Mouse (Mus musculus) embryonic facial prominence, embryonic 14.5 days (tissue): ENCODE measurements at regions not wholly inside any gene's neighbourhood (a gene's known extent, or its start where the extent isn't known, plus 50 kb on each side); places are given as distances from the start of the nearest gene placed in this dataset.
A peak's percentile ranks its signal among the peaks of the same experiment; 100 is the strongest.

ENCODE experiments used
- ATAC-seq: fragments of 200-750 bp; cut with Nextera tagmentation; 2 replicates; pipeline ENCODE4 v1.8.0; 2017; ENCODE audit warnings: low read depth, moderate number of reproducible peaks, moderate TSS enrichment
- DNase-seq: peaks from one replicate; pipeline ENCODE4 v3.0.0-alpha.2; 2015; ENCODE audit warnings: low spot score
- H3K27ac ChIP-seq: fragments of 300-500 bp; sonication (generic); replicated peaks from 2 replicates; pipeline ENCODE4 v1.5.1; 2014; ENCODE audit warnings: low read depth, mild to moderate bottlenecking, low read length, moderate library complexity
- H3K27me3 ChIP-seq: fragments of 300-500 bp; sonication (generic); replicated peaks from 2 replicates; pipeline ENCODE4 v1.6.1; 2014; ENCODE audit warnings: low read length; ENCODE audit not compliant: control insufficient read depth, insufficient read depth
- H3K36me3 ChIP-seq: fragments of 300-500 bp; sonication (generic); 2 replicates; pipeline ENCODE4 v1.6.1; 2014; ENCODE audit warnings: low read length, mixed read lengths; ENCODE audit not compliant: control insufficient read depth, insufficient read depth
- H3K4me1 ChIP-seq: fragments of 300-500 bp; sonication (generic); 2 replicates; pipeline ENCODE4 v1.6.1; 2014; ENCODE audit warnings: antibody characterized with exemption, low read length; ENCODE audit not compliant: control insufficient read depth, insufficient read depth
- H3K4me2 ChIP-seq: fragments of 300-500 bp; sonication (generic); 2 replicates; pipeline ENCODE4 v1.6.1; 2014; ENCODE audit warnings: low read depth, mild to moderate bottlenecking, low read length, moderate library complexity, mixed read lengths
- H3K4me3 ChIP-seq: fragments of 300-500 bp; sonication (generic); 2 replicates; pipeline ENCODE4 v1.5.1; 2014; ENCODE audit warnings: low read depth, mild to moderate bottlenecking, low read length
- H3K9ac ChIP-seq: fragments of 300-500 bp; sonication (generic); 2 replicates; pipeline ENCODE4 v1.6.1; 2014; ENCODE audit warnings: low read depth, mild to moderate bottlenecking, low read length, moderate library complexity, mixed read lengths
- H3K9me3 ChIP-seq: fragments of 300-500 bp; sonication (generic); 2 replicates; pipeline ENCODE4 v1.6.1; 2016; ENCODE audit warnings: low read length; ENCODE audit not compliant: control insufficient read depth
- WGBS: fragments of 180-500 bp; shearing (Covaris S2); extraction: QIAGEN DNeasy Blood & Tissue Kit; methylation state at CpG from one replicate; pipeline ENCODE4 v1.1.7; 2014; 5-methylcytosine and 5-hydroxymethylcytosine counted together

GRCm38 (mm10) chr12:32637400-32638100 is 181.8 kb upstream of the Nampt start:
- no peaks in the 10 kb centered on the region for H3K9me3 ChIP-seq
- WGBS: 1% methylated on average over 8 of the region's 8 CpGs

DNA sequence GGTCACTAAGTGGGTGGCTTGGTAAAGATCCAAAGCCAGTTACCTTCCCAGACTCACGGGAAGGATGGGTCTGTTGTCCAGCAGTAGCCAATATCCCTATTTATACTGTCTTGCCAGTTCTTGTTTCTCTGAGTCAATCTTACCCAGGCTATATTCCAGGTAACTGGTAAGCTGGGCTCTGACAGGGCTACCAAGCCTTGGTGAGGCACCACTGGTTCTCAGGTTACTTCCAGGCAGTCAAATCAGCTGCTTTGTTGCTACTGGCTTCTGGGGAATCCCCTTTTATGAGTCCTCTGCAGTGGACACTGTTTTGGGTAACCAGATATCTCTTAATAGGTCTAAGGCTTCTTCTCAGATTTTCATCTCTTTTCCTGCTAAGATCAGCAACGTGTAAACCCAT is 178.8 kb upstream of the Nampt start:
- Histone ChIP-seq H3K27me3 (no peaks in the 10 kb centered on the region), H3K9me3 (no peaks in the 10 kb centered on the region), H3K4me2 (no peak overlapping the region), H3K4me1 (no peaks in the 10 kb centered on the region), H3K36me3 (no peaks in the 10 kb centered on the region), H3K9ac (no peak overlapping the region), H3K27ac (no peak overlapping the region), H3K4me3 (no peak overlapping the region)
- ATAC-seq (no peak), DNase-seq (no peak)
- WGBS: 64% methylated on average over 2 of the region's 2 CpGs

More at GRCm38 (mm10) chr12:32637400-32638100, 181.8 kb upstream of the Nampt start:
- no peak for ATAC-seq
- no peak overlapping the region for H3K27ac ChIP-seq
- H3K4me1 ChIP-seq: no peaks in the 10 kb centered on the region
- no peak overlapping the region for H3K9ac ChIP-seq
- H3K4me3 ChIP-seq: no peak overlapping the region
- H3K36me3 ChIP-seq: no peaks in the 10 kb centered on the region
- DNase-seq: peak; percentile 70
- no peak overlapping the region for H3K4me2 ChIP-seq
- no peaks in the 10 kb centered on the region for H3K27me3 ChIP-seq

GRCm38 (mm10) chr12:32642493-32642892 is 176.9 kb upstream of the Nampt start:
- 67% methylated on average over 1 of the region's 1 CpGs for WGBS

DNA sequence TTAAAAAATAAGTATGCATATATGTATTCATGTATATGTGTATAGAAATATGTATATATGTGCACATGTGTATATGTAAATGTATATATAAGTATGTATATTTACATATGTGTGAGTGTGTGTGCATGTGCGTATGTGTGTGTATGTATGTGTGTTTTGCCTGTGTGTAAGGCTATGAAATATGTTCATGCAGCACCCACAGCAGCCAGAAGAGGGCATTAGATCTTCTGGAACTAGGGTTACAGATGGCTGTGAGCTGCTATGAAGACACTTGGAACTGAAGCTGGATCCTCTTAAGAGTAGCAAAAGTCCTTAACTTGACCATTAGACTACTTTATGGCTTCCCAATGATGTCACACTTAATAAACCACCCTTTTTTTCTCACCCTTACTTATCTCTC is 166.2 kb upstream of the Nampt start:
- H3K9ac ChIP-seq: no peak overlapping the region
- H3K4me3 ChIP-seq: no peak overlapping the region
- ATAC-seq: no peak
- H3K27ac ChIP-seq: no peak overlapping the region
- H3K27me3 ChIP-seq: no peaks in the 10 kb centered on the region
- no peaks in the 10 kb centered on the region for H3K36me3 ChIP-seq
- DNase-seq: no peak
- H3K4me2 ChIP-seq: no peak overlapping the region
- 0 out of 2 replicates have a peak, but pooled peaks cover 4% of the 10 kb centered on the region for H3K9me3 ChIP-seq
- H3K4me1 ChIP-seq: no peaks in the 10 kb centered on the region
- WGBS: 96% methylated on average over 1 of the region's 1 CpGs

More at GRCm38 (mm10) chr12:32642493-32642892, 176.9 kb upstream of the Nampt start:
- H3K27ac ChIP-seq: no peak overlapping the region
- no peaks in the 10 kb centered on the region for H3K4me1 ChIP-seq
- no peak overlapping the region for H3K4me3 ChIP-seq
- H3K9me3 ChIP-seq: no peaks in the 10 kb centered on the region
- H3K27me3 ChIP-seq: no peaks in the 10 kb centered on the region
- DNase-seq (no peak), ATAC-seq (no peak)
- no peak overlapping the region for H3K9ac ChIP-seq
- H3K36me3 ChIP-seq: no peaks in the 10 kb centered on the region
- no peak overlapping the region for H3K4me2 ChIP-seq

DNA sequence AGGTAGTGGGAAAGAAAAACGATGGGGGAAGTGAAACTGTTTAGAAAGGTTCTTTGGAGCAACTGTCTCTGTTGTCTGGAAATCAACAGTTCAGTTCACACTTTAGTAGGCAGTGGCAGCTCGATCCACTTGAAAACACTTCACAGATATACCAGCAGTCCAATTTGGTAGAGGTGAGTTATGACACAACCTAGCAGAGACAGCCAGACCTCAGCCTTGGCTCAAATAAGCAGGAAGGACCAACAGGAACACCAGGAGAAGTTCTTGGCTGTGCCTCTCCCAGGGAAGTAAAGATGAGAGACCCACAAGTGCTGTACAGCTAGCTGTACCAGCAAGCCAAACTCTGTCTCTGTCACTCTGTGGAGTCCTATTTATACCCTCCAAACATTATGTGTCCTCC is 163.2 kb upstream of the Nampt start:
- Histone ChIP-seq H3K27ac (no peak overlapping the region), H3K4me3 (no peak overlapping the region), H3K9me3 (0 out of 2 replicates have a peak, but pooled peaks cover 4% of the 10 kb centered on the region), H3K9ac (no peak overlapping the region), H3K4me2 (no peak overlapping the region), H3K27me3 (no peaks in the 10 kb centered on the region), H3K36me3 (no peaks in the 10 kb centered on the region), H3K4me1 (no peaks in the 10 kb centered on the region)
- no peak for DNase-seq
- WGBS: 75% methylated on average over 2 of the region's 2 CpGs
- no peak for ATAC-seq

GRCm38 (mm10) chr12:32661782-32662413 is 157.4 kb upstream of the Nampt start:
- ATAC-seq: no peak
- Histone ChIP-seq H3K4me3 (no peak overlapping the region), H3K4me1 (no peaks in the 10 kb centered on the region), H3K36me3 (no peaks in the 10 kb centered on the region), H3K4me2 (no peak overlapping the region), H3K9me3 (no peaks in the 10 kb centered on the region), H3K27ac (no peak overlapping the region), H3K27me3 (no peaks in the 10 kb centered on the region), H3K9ac (no peak overlapping the region)
- DNase-seq: no peak
- 82% methylated on average over 8 of the region's 8 CpGs for WGBS

DNA sequence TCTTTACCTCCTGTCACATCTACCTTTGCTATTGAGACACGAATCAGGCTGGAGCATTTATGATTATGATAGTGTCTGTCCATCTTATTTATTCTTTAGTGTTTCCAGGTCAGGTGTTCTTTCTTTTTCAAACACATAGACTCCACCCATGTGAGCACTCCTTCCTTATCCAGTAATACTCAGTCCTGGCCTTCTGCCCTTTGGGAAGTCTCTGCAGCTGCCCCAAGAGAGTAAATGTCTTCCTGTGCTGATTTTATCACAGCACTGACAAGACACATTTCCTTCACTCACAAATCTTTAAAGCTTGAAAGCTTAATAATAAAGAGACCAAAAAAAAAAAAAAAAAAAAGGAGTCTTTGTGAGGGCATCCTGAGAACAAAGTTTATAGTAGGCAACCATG is 153.3 kb upstream of the Nampt start:
- no peak for ATAC-seq
- 86% methylated on average over 1 of the region's 1 CpGs for WGBS

DNA sequence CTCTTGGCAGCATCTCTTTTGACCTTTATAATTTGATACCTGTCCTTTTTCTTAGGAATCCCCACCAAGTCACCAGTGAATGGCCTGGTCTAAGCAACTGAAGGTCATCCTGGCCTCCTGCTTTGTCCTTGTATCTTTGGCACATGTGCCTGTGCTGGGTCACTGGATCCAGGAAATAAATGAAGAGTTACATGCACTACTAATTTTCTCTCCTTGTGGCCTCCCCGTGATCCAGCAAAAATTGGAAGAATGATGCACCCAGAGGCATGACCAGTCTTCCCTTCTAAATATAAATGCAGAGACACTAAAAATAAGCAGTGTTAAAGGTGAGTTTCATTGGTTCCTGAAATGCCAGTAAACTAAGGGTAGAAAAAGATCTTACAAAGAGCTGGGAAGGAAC is 141.4 kb upstream of the Nampt start:
- Histone ChIP-seq H3K4me3 (no peak overlapping the region), H3K27me3 (no peaks in the 10 kb centered on the region), H3K36me3 (no peaks in the 10 kb centered on the region), H3K9me3 (no peaks in the 10 kb centered on the region), H3K4me1 (no peaks in the 10 kb centered on the region), H3K27ac (no peak overlapping the region), H3K9ac (no peak overlapping the region), H3K4me2 (no peak overlapping the region)
- no peak for DNase-seq
- ATAC-seq: no peak
- WGBS: 75% methylated on average over 1 of the region's 1 CpGs

More for the DNA sequence above, 153.3 kb upstream of the Nampt start:
- DNase-seq: no peak
- Histone ChIP-seq H3K4me3 (no peak overlapping the region), H3K4me1 (no peaks in the 10 kb centered on the region), H3K9ac (no peak overlapping the region), H3K27ac (no peak overlapping the region), H3K27me3 (no peaks in the 10 kb centered on the region), H3K9me3 (no peaks in the 10 kb centered on the region), H3K36me3 (no peaks in the 10 kb centered on the region), H3K4me2 (no peak overlapping the region)

DNA sequence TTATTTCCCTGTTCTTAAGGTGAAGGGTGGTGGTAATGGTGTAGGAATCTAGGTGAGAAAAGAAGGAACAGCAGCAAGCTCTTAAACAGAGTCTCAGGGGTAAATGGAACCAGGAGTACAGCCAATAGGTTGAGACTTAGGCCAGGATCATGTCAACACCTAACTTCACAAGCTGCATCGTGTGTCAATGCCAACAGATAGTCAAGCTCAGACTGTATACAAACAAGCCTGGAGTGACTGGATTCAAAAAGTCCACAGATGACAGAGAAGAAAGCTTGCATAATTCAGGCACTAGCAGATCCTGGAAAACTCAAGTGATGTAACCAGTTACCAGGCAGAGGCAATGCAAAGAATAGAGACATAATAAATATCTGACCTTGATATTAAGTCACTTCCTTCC is 140.6 kb upstream of the Nampt start:
- ATAC-seq: no peak

More for the DNA sequence above, 140.6 kb upstream of the Nampt start:
- H3K36me3 ChIP-seq: no peaks in the 10 kb centered on the region
- H3K9me3 ChIP-seq: no peaks in the 10 kb centered on the region
- no peak overlapping the region for H3K27ac ChIP-seq
- H3K9ac ChIP-seq: no peak overlapping the region
- no peaks in the 10 kb centered on the region for H3K27me3 ChIP-seq
- H3K4me2 ChIP-seq: no peak overlapping the region
- 74% methylated on average over 1 of the region's 1 CpGs for WGBS
- DNase-seq: no peak
- H3K4me3 ChIP-seq: no peak overlapping the region
- no peaks in the 10 kb centered on the region for H3K4me1 ChIP-seq
